Mouse (Mus musculus): Measurements from ENCODE around the gene Olfr718-ps1.

The Olfr718-ps1 gene

DNA sequence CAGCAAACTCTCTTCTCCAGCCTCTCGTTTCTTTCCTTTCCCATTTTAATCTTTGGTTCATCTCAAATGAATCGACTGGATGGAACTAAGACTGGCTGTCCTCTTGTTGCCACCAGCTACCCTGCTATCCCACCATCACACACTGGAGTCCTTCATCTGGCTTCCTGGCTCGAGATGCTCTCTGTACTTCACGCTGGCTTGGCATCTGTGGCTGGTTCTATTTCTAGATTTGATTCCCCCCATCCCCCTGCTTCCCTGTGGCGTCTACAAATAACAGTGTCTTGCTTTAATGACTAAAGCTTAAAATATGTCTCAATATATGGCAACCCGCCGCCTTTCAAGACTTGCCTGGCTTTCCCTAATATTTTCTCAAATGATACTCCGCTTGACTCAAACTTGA, 19.5 kb downstream of the Olfr718-ps1 start:
- DNase-seq: no peak

GRCm38 (mm10) chr5:143126908-143127307, 20.5 kb downstream of the Olfr718-ps1 start:
- DNase-seq: no peak

DNA sequence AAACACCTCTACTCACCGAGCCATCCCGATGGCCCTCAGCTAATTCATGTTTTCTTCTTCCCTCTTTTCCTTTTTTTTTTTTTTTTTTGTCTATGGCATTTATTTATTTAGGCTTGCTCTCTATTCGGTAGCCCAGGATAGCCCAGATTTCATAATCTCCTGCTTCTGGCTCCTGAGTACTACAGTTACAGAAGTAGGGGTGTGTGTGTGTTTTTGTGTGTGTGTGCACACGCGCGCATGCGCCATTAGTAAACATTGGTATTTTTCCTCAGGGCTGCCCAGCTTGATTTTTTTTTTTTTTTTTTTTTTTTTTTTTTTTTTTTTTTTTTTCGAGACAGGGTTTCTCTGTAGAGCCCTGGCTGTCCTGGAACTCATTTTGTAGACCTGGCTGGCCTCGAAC, 21.3 kb downstream of the Olfr718-ps1 start:
- DNase-seq: no peak

DNA sequence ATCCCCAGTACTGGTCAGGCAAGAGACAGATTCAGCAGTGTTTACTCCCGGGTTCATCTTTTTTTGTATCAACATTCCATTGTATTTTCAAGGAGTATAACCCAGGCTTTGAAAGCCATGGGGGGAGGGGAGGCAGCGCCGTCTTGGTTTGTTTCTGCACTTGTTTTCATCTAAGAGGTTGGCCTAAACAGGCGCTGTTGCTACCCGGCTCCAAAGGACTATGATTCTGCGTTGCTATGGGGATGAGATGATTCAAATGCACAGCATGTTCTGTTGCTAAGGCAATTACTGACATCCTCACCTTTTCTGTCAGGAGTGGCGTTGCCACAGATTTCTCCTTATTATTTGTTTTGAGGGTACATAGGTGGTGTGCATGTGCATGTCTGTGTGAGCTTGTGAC, 21.8 kb downstream of the Olfr718-ps1 start:
- DNase-seq: no peak

DNA sequence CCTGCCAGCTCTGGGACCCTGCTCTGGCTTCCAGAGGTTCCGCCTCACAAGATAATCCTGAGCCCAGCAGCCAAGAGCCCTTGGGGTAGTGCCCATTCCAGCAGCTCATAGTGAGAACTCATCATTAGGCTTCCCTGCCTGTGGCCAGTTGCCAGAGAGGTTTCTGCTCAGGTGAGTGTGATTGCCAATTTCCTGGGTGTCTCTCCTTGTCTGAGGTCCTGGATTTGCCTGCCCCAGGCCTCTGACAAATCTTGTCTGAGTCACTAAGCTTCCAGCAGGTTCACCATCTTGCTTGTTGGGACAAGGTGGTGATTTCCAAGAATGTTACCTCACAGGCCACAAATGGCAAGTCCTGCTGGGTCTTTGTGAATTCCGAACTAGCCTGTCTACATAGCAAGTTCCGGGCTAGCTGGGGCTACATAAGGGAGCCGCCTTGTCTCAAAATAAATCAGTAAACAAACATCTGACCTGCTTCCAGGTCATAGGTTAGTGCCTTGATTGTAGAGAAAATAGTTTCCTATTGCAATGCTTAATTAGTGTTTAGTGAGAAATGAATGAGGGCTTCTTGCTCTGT, 22.5 kb downstream of the Olfr718-ps1 start:
- DNase-seq: no peak

DNA sequence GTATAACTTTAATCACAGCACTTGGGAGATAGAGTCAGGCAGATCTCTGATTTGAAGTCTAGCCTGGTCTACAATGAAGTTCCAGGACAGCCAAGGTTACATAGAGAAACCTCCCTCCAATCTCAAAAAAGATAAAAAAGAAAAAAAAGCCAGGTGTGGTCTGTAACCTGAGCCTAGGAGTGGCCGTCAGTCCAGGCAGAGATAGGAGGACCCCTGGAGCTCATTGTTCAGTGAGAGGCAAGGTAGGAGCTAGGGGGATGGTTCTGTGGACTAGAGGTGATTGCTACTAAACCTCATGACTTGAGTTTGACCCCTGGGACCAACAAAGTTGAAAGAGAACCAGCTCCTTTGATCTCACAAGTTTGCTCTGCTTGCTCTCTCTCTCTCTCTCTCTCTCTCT, 24.7 kb downstream of the Olfr718-ps1 start:
- DNase-seq: no peak

GRCm38 (mm10) chr5:143122125-143122524, 25.3 kb downstream of the Olfr718-ps1 start:
- no peak for DNase-seq

GRCm38 (mm10) chr5:143112281-143113246, 34.8 kb downstream of the Olfr718-ps1 start, which contains the start of gene Rnf216:
Rnf216 (minus strand) TSS chr5:143112994.
- peak; percentile 94 to 96 for DNase-seq

DNA sequence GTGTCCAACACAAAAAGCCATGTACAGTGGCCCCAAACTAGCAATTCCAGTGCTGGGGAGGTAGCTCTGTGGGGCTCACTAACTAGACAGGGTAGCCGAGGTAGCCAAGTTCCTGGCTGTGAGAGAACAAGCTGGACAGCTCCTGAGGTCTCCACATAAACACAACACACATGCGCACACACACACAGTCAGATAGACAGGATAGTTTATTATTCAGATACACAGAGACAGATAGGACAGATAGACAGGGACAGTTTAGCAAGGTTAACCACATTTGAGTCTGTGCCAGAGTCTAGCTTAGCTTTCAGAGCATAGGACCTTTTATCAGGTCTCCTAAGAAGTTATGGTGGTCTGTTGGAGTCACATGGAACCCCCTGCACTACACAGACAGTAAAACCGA, 40.5 kb downstream of the Olfr718-ps1 start:
- no peak for DNase-seq

DNA sequence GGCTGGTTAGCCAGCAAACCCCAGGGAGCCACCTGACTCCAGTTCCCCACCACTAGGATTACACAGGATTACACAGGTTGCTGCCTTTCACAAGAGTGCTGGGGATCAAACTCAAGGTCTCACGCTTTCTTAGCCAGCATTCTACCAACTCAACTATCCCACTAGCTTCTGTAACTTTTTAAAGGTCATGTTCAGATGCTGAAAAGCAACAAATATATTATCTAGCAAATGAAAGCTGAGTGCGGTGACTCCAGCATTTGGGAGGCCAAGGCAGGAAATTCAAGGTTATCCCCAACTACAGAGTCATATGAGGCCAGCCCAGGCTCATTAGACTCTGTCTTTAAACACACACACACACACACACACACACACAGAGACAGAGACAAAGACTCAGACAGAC, 44.1 kb downstream of the Olfr718-ps1 start:
- no peak for DNase-seq

GRCm38 (mm10) chr5:143101626-143102025, 45.8 kb downstream of the Olfr718-ps1 start:
- no peak for DNase-seq

DNA sequence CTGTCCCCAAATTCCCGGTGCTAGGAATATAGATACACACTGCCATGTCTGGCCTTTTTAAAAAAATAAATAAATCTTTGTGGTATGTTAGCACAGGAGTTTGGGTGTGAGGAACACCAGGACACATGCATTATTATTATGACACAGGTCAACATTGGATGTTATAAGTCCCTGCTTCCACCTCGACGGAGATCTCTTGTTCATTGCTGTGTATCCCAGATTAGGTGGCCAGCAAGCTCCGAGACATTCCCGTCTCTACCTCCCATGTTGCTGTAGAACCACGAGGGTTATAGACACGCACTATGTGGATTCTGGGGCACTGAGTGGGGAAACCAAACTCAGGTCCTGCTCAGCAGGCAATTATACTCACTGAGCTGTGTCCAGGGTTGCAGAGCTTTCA, 52.1 kb downstream of the Olfr718-ps1 start:
- no peak for DNase-seq

DNA sequence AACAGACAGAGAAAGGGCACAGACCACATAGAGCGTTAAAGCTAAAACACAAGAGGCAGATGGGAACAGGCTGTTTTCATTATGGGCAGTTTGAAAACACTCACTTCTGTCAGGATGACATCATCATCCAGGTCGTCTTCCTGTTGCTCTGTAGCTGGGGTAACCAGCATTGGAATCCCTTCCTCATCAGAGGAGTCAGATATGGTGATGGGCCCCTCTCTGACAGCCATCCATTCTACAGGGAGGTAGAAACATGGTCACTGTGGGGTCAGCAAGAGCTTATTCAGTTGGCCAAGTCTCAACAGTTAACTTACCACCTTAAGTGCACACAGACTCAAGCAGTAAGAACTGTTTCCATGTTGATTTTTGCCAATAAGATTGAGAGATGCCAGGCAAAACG, 54.5 kb downstream of the Olfr718-ps1 start:
- DNase-seq: no peak

GRCm38 (mm10) chr5:143084898-143085297, 62.5 kb downstream of the Olfr718-ps1 start:
- DNase-seq: peak in 1 of 2 experiments; percentile 47

Measured in kidney, postnatal 25 days (tissue).